Mouse (Mus musculus) limb, embryonic 15.5 days (tissue): Measurements from ENCODE around the gene Prop1. TPM values are rescaled to one million over a fixed set of nuclear protein-coding genes. Genes with fewer than 3 reads are reported as not detected.
A peak's percentile ranks its signal among the peaks of the same experiment; 100 is the strongest.

Experiments used
- ATAC-seq: fragments of 200-750 bp; cut with Nextera tagmentation; 2 replicates; pipeline ENCODE4 v1.8.0; 2017; ENCODE audit warnings: low read depth, moderate TSS enrichment; ENCODE audit not compliant: insufficient number of reproducible peaks, low FRiP score, low TSS enrichment
- H3K27ac ChIP-seq: fragments of 300-500 bp; sonication (generic); 2 replicates; pipeline ENCODE4 v1.5.1; 2015; ENCODE audit warnings: moderate library complexity, mild to moderate bottlenecking, inconsistent platforms
- H3K27me3 ChIP-seq: fragments of 300-500 bp; sonication (generic); 2 replicates; pipeline ENCODE4 v1.6.1; 2015; ENCODE audit warnings: inconsistent platforms
- H3K36me3 ChIP-seq: fragments of 300-500 bp; sonication (generic); 2 replicates; pipeline ENCODE4 v1.6.1; 2015; ENCODE audit warnings: inconsistent platforms
- H3K4me1 ChIP-seq: fragments of 300-500 bp; sonication (generic); 2 replicates; pipeline ENCODE4 v1.6.1; 2015; ENCODE audit warnings: inconsistent platforms
- H3K4me2 ChIP-seq: fragments of 300-500 bp; sonication (generic); 2 replicates; pipeline ENCODE4 v1.6.1; 2015; ENCODE audit warnings: mild to moderate bottlenecking, inconsistent platforms
- H3K4me3 ChIP-seq: fragments of 300-500 bp; sonication (generic); 2 replicates; pipeline ENCODE4 v1.5.1; 2015; ENCODE audit warnings: mild to moderate bottlenecking, inconsistent platforms
- H3K9ac ChIP-seq: fragments of 300-500 bp; sonication (generic); 2 replicates; pipeline ENCODE4 v1.6.1; 2015; ENCODE audit warnings: inconsistent platforms
- H3K9me3 ChIP-seq: fragments of 300-500 bp; sonication (generic); 2 replicates; pipeline ENCODE4 v1.6.1; 2016; ENCODE audit warnings: inconsistent platforms
- WGBS: fragments of 180-500 bp; shearing (Covaris S2); methylation state at CpG from one replicate; pipeline ENCODE4 v1.1.7; 2015; 5-methylcytosine and 5-hydroxymethylcytosine counted together
- polyA plus RNA-seq: library from polyadenylated mRNA; unstranded; fragments of >200 nt; fragmentation: Nextera tagmentation; extraction: Ambion mirVana; gene quantifications from 2 replicates; pipeline ENCODE4 v1.2.1, GENCODE M21; 2015

Prop1 gene
- polyA plus RNA-seq, 1 experiment from 2014 or later: not detected

GRCm38 (mm10) chr11:50931451-50931866 is 22.1 kb downstream of the Prop1 start, which contains the start of gene Zfp354b:
Gene Zfp354b (minus strand): TSS chr11:50931633.
- peak within 1 kb of the TSS; percentile 74 for H3K9ac ChIP-seq
- H3K27me3 ChIP-seq: 0 out of 2 replicates have a peak, but pooled peaks cover 8% of the 10 kb centered on the region
- H3K4me3 ChIP-seq: peak within 1 kb of the TSS; percentile 64
- peak within 1 kb of the TSS; percentile 93 for H3K4me2 ChIP-seq
- H3K4me1 ChIP-seq: peaks cover 9% of the 10 kb centered on the region
- 2% methylated on average over 18 of the region's 18 CpGs for WGBS
- peak within 1 kb of the TSS; percentile 33; the same call in 1 of the 2 replicates for H3K27ac ChIP-seq
- ATAC-seq: peak; percentile 93
- H3K9me3 ChIP-seq: no peaks in the 10 kb centered on the region
- H3K36me3 ChIP-seq: no peaks in the 10 kb centered on the region

GRCm38 (mm10) chr11:50931021-50931420 is 22.5 kb downstream of the Prop1 start:
- peaks cover 9% of the 10 kb centered on the region for H3K4me1 ChIP-seq
- peak; percentile 59 for ATAC-seq
- WGBS: 2% methylated on average over 16 of the region's 16 CpGs

GRCm38 (mm10) chr11:50930469-50931014 is 23.0 kb downstream of the Prop1 start:
- Histone ChIP-seq H3K4me1 (peaks cover 9% of the 10 kb centered on the region), H3K4me2 (peak overlapping the region; percentile 93), H3K9me3 (no peaks in the 10 kb centered on the region), H3K27me3 (0 out of 2 replicates have a peak, but pooled peaks cover 8% of the 10 kb centered on the region), H3K4me3 (peak overlapping the region; percentile 64), H3K36me3 (no peaks in the 10 kb centered on the region), H3K9ac (peak overlapping the region; percentile 74), H3K27ac (no peak overlapping the region)
- WGBS: 25% methylated on average over 14 of the region's 14 CpGs
- no peak for ATAC-seq

More at GRCm38 (mm10) chr11:50931021-50931420, 22.5 kb downstream of the Prop1 start:
- Histone ChIP-seq H3K27me3 (0 out of 2 replicates have a peak, but pooled peaks cover 8% of the 10 kb centered on the region), H3K4me3 (peak overlapping the region; percentile 64), H3K9ac (peak overlapping the region; percentile 74), H3K4me2 (peak overlapping the region; percentile 93), H3K36me3 (no peaks in the 10 kb centered on the region), H3K9me3 (no peaks in the 10 kb centered on the region), H3K27ac (peak overlapping the region; percentile 33; the same call in 1 of the 2 replicates)

GRCm38 (mm10) chr11:50915671-50916320 is 37.8 kb downstream of the Prop1 start, which contains the start of gene Zfp2:
Gene Zfp2 (minus strand): TSS chr11:50916165.
- Histone ChIP-seq H3K27ac (peak within 1 kb of the TSS; percentile 74), H3K9ac (peak within 1 kb of the TSS; percentile 76), H3K4me3 (peak within 1 kb of the TSS; percentile 88), H3K4me2 (peak within 1 kb of the TSS; percentile 56), H3K4me1 (no peaks in the 10 kb centered on the region), H3K27me3 (no peaks in the 10 kb centered on the region), H3K36me3 (peaks cover 17% of the 10 kb centered on the region), H3K9me3 (no peaks in the 10 kb centered on the region)
- peak; percentile 93 for ATAC-seq
- WGBS: 0% methylated on average over 47 of the region's 47 CpGs

- Histone ChIP-seq H3K4me3 (no peak overlapping the region), H3K9me3 (no peaks in the 10 kb centered on the region), H3K4me1 (no peaks in the 10 kb centered on the region), H3K27me3 (no peaks in the 10 kb centered on the region), H3K27ac (no peak overlapping the region), H3K4me2 (no peak overlapping the region), H3K36me3 (peaks cover 30% of the 10 kb centered on the region), H3K9ac (no peak overlapping the region)
- 93% methylated on average over 3 of the region's 3 CpGs for WGBS
- ATAC-seq: no peak
Observed at GRCm38 (mm10) chr11:50914461-50914860, 39.1 kb downstream of the Prop1 start.

GRCm38 (mm10) chr11:50913301-50913700 is 40.3 kb downstream of the Prop1 start:
- Histone ChIP-seq H3K36me3 (peaks cover 42% of the 10 kb centered on the region), H3K9ac (no peak overlapping the region), H3K4me2 (no peak overlapping the region), H3K4me1 (no peaks in the 10 kb centered on the region), H3K27me3 (no peaks in the 10 kb centered on the region), H3K4me3 (no peak overlapping the region), H3K27ac (no peak overlapping the region), H3K9me3 (no peaks in the 10 kb centered on the region)
- ATAC-seq: no peak
- WGBS: 97% methylated on average over 1 of the region's 1 CpGs

GRCm38 (mm10) chr11:50908136-50908535 is 45.4 kb downstream of the Prop1 start:
- Histone ChIP-seq H3K27ac (no peak overlapping the region), H3K36me3 (peaks cover 90% of the 10 kb centered on the region), H3K4me3 (no peak overlapping the region), H3K9ac (no peak overlapping the region), H3K9me3 (peaks cover 15% of the 10 kb centered on the region), H3K4me2 (no peak overlapping the region), H3K4me1 (no peaks in the 10 kb centered on the region), H3K27me3 (no peaks in the 10 kb centered on the region)
- ATAC-seq: no peak
- WGBS: 92% methylated on average over 5 of the region's 5 CpGs

Other genes starting within 250 kb of the Prop1 start
- gene Zfp354c, start 126.0 kb downstream of the Prop1 start, polyA plus RNA-seq: 43.6 and 51.0 TPM in 2 replicates
- gene Zfp879, start 112.2 kb downstream of the Prop1 start, polyA plus RNA-seq: 0.71 and 0.77 TPM in 2 replicates
- 0.32 and 0.62 TPM in 2 replicates for gene Grm6, start 103.1 kb downstream of the Prop1 start, polyA plus RNA-seq
- gene Zfp454, start 66.1 kb downstream of the Prop1 start, polyA plus RNA-seq: 8.2 and 8.5 TPM in 2 replicates
- gene Zfp2, start 37.6 kb downstream of the Prop1 start, polyA plus RNA-seq: 9.1 and 9.6 TPM in 2 replicates
- gene Zfp354b, start 22.1 kb downstream of the Prop1 start, polyA plus RNA-seq: 1.3 and 1.9 TPM in 2 replicates
- not detected in 2 replicates for gene 4933414I15Rik, start 10.0 kb downstream of the Prop1 start, polyA plus RNA-seq
- gene Olfr1378, start 12.8 kb upstream of the Prop1 start, polyA plus RNA-seq: not detected in 2 replicates
- gene Olfr1377, start 28.2 kb upstream of the Prop1 start, polyA plus RNA-seq: not detected in 2 replicates
- not detected in 2 replicates for gene Olfr51, start 49.8 kb upstream of the Prop1 start, polyA plus RNA-seq
- gene Olfr54, start 60.5 kb upstream of the Prop1 start, polyA plus RNA-seq: not detected in 2 replicates
- not detected in 2 replicates for gene Olfr1375, start 94.3 kb upstream of the Prop1 start, polyA plus RNA-seq
- 8.3 TPM in 2 replicates for gene Zfp354a, start 105.5 kb upstream of the Prop1 start, polyA plus RNA-seq